Mouse (Mus musculus) erythroblast, embryonic 14.5 days (primary cell): ENCODE measurements around the gene Ldlrad3. TPM values are rescaled to one million over a fixed set of nuclear protein-coding genes. Genes with fewer than 3 reads are reported as not detected.

Experiments
- H3K27me3 ChIP-seq: 2 replicates; pipeline ENCODE4 v1.6.1; 2012; ENCODE audit warnings: inconsistent platforms; ENCODE audit not compliant: control insufficient read depth
- H3K36me3 ChIP-seq: 2 replicates; pipeline ENCODE4 v1.6.1; 2012; ENCODE audit warnings: mild to moderate bottlenecking, inconsistent platforms; ENCODE audit not compliant: control insufficient read depth
- H3K4me1 ChIP-seq: 2 replicates; pipeline ENCODE4 v1.6.1; 2012; ENCODE audit warnings: inconsistent platforms; ENCODE audit not compliant: control insufficient read depth
- H3K4me3 ChIP-seq: replicated peaks from 2 replicates; pipeline ENCODE3; 2012; ENCODE audit warnings: moderate library complexity, mild to moderate bottlenecking, inconsistent platforms
- H3K9me3 ChIP-seq: 2 replicates; pipeline ENCODE4 v1.6.1; 2012; ENCODE audit warnings: low read length, inconsistent platforms, mixed read lengths; ENCODE audit not compliant: control insufficient read depth
- GATA1 ChIP-seq: IDR thresholded peaks from 2 replicates; pipeline ENCODE4 v1.6.1; 2012; ENCODE audit warnings: low read length, inconsistent platforms, mixed read lengths
- TAL1 ChIP-seq: IDR thresholded peaks from 3 replicates; pipeline ENCODE4 v1.6.1; 2012; ENCODE audit warnings: low read length, inconsistent platforms, mixed read lengths
- polyA plus RNA-seq: library from polyadenylated mRNA; stranded (reverse); fragments of >175 nt; gene quantifications from 2 replicates; pipeline ENCODE4 v1.2.3, GENCODE M21; 2012

Gene Ldlrad3
- polyA plus RNA-seq, 1 experiment, result not detected

GRCm38 (mm10) chr2:101907386-101908022 is 278.7 kb downstream of the Ldlrad3 start:
- Histone ChIP-seq H3K27me3 (no peaks in the 10 kb centered on the region), H3K4me1 (no peaks in the 10 kb centered on the region; the same call in 1 of the 2 replicates), H3K9me3 (0 out of 2 replicates have a peak, but pooled peaks cover 4% of the 10 kb centered on the region), H3K36me3 (no peaks in the 10 kb centered on the region), H3K4me3 (no peak overlapping the region)
- TF ChIP-seq TAL1 (no peak), GATA1 (no peak)

GRCm38 (mm10) chr2:101906379-101906690 is 279.9 kb downstream of the Ldlrad3 start:
- H3K36me3 ChIP-seq, result peaks cover 5% of the 10 kb centered on the region
- no peaks in the 10 kb centered on the region; the same call in 1 of the 2 replicates for H3K4me1 ChIP-seq
- H3K27me3 ChIP-seq, result no peaks in the 10 kb centered on the region
- 0 out of 2 replicates have a peak, but pooled peaks cover 4% of the 10 kb centered on the region for H3K9me3 ChIP-seq
- TF ChIP-seq GATA1 (no peak), TAL1 (no peak)
- no peak overlapping the region for H3K4me3 ChIP-seq

GRCm38 (mm10) chr2:101905534-101906378 is 280.4 kb downstream of the Ldlrad3 start:
- H3K4me1 ChIP-seq, result no peaks in the 10 kb centered on the region; the same call in 1 of the 2 replicates
- H3K27me3 ChIP-seq, result no peaks in the 10 kb centered on the region
- H3K4me3 ChIP-seq, result no peak overlapping the region
- 0 out of 2 replicates have a peak, but pooled peaks cover 4% of the 10 kb centered on the region for H3K9me3 ChIP-seq
- TF ChIP-seq GATA1, result no peak
- TF ChIP-seq TAL1, result no peak
- peaks cover 11% of the 10 kb centered on the region for H3K36me3 ChIP-seq

- no peaks in the 10 kb centered on the region for H3K9me3 ChIP-seq
- TF ChIP-seq TAL1, result no peak
- no peak for TF ChIP-seq GATA1
- no peaks in the 10 kb centered on the region for H3K27me3 ChIP-seq
Observed at GRCm38 (mm10) chr2:101902196-101902595, 284.0 kb downstream of the Ldlrad3 start.

More at GRCm38 (mm10) chr2:101902196-101902595, 284.0 kb downstream of the Ldlrad3 start:
- no peaks in the 10 kb centered on the region; the same call in 1 of the 2 replicates for H3K4me1 ChIP-seq
- peaks cover 31% of the 10 kb centered on the region for H3K36me3 ChIP-seq
- H3K4me3 ChIP-seq, result no peak overlapping the region

Other genes starting within 250 kb of the Ldlrad3 start
- 0.18 and 0.30 TPM in 2 replicates for gene Trim44, start 221.4 kb upstream of the Ldlrad3 start, polyA plus RNA-seq